Mouse (Mus musculus): ENCODE data around the gene Pde6h.

GRCm38 (mm10) chr6:136998181-136998580 lies 74.5 kb downstream of the Pde6h start:
- no peak for TF ChIP-seq CTCF (IDR thresholded peaks at IDR 0.05; ENCODE audit: low read depth, low read length)
- TF ChIP-seq POLR2A (IDR thresholded peaks at IDR 0.05; ENCODE audit: extremely low read depth, insufficient read depth, low read length): no peak

Data from liver, adult 2 months (tissue).